Mouse (Mus musculus): ENCODE data around the gene Txnrd2.

- no peak for TF ChIP-seq CTCF (IDR thresholded peaks at IDR 0.05; ENCODE audit: low read depth, low read length)
- no peak for TF ChIP-seq POLR2A (IDR thresholded peaks at IDR 0.05; ENCODE audit: insufficient read depth, low read length)
- TF ChIP-seq EP300 (IDR thresholded peaks at IDR 0.05; ENCODE audit: insufficient read depth, low read depth, low read length) = no peak
These were observed 36.4 kb downstream of the Txnrd2 start for GRCm38 (mm10) chr16:18462598-18462997.
